Mouse (Mus musculus): ENCODE measurements around the gene Pdha2. TPM values are rescaled to one million over a fixed set of nuclear protein-coding genes. Genes with fewer than 3 reads are reported as not detected.

Pdha2 gene
- total RNA-seq (2021), result not detected
- long read RNA-seq, experiment 1, result 0 reads
- long read RNA-seq, experiment 2, result 0 reads

GRCm38 (mm10) chr3:141212255-141212654 lies at the start of gene Pdha2:
Pdha2 (minus strand) TSS chr3:141212355.
- DNase-seq, result no peak

DNA sequence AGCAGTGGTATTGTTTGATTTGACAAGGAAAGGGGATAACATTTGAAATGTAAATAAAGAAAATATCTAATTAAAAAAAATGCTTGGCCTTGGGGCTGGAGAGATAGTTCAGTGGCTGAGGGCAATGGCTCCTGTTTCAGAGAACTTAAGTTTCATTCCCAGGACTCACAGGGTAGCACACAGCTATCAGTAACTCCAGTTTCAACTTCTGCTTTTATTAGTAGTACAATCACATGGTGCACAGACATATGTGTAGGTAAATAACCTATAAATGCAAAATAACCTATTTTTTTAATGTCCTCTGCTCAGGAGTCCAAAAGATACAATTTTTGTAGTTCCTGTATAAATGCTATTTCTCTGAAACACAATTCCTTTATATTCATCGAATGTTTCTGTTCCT lies 48.4 kb upstream of the Pdha2 start:
- DNase-seq, result no peak

DNA sequence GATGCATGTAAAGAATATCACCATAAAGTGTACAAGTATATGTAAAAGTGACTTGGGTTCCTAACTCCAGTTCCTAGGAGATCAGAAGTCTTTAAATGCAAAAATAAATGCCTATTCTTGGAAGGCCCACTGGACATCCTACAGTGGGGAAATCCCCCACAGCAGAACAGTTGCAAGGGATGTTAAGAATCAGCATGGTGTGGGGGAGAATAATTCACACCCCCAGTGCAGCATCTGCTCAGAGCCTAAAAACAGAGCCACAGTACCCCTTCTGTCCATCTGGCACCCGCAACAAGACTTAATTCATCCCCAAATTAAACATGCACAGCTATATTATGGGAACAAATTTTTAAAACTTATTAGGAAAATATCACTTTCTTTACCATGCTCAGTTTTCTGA lies 39.3 kb upstream of the Pdha2 start:
- no peak for DNase-seq

DNA sequence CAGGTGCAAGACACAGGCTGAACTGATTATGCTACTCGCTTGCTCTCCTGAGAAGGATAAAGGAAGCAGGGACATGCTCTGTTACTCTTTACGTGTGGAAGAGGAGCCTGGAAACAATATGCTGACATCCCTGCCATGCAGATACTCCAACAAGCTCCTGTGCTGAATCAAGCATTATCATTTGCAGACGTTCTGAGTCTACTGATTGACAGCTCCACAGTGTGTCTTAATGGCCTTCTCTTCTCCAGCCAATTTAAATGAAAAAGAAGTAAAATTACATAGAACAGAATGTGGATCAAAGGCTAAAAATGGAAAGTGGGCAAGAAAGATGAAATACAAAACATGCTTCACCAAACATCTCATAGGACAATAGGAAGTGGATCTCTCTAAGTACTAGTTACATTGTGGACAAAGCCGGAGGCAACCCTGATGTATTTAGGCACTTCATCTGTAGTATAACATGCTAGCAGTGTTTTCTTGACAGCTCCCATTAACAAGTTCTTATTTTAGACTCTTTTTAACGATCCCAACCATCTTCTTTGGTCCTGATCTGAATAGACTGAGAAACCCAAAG lies 32.7 kb upstream of the Pdha2 start:
- no peak for DNase-seq

DNA sequence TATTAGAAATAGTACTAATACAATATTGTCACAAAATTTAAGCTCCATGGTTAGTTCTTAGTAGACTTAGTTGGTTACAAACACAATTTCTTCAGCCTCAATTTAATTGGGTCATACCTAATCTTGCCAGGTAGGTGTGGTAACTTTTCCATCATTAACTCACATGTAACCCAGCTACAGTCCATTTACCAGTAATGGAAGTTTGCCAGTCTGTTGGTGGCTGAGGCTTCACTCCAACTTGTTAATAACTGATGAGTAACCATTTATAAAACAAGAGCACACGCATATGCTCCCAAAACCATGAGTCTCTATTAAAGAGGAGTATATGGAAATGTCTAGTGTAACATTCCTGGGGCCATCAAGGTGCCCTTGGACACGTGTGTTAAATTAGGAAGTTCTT lies 25.9 kb upstream of the Pdha2 start:
- DNase-seq, result no peak

GRCm38 (mm10) chr3:141229148-141229547 lies 17.0 kb upstream of the Pdha2 start:
- DNase-seq, result no peak

GRCm38 (mm10) chr3:141222339-141222738 lies 10.2 kb upstream of the Pdha2 start:
- no peak for DNase-seq

DNA sequence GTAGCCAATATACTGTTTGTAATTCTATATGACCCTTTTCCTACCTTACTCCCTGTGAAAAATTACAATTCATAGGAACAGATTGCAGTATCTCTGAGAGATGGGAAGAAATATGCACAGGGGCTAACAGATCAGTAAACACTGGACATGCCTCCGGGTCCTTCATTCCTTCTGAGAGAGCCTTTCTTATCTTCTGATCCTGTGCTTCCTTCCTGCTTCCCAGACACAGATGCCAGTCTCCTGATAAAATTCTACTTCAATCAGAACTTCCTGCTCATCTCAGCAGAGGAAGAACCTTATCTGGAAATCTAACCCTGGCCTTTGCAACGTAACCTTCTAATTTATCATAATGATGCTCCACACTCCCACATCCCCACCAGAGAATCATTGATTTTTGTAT lies 6.4 kb upstream of the Pdha2 start:
- no peak for DNase-seq

GRCm38 (mm10) chr3:141216999-141217398 lies 4.8 kb upstream of the Pdha2 start:
- no peak for DNase-seq

GRCm38 (mm10) chr3:141216237-141216636 lies 4.1 kb upstream of the Pdha2 start:
- no peak for DNase-seq

- DNase-seq, result peak in 1 of 2 experiments; percentile 2
Observed at GRCm38 (mm10) chr3:141214789-141215188, 2.6 kb upstream of the Pdha2 start.

GRCm38 (mm10) chr3:141214197-141214596 lies 2.0 kb upstream of the Pdha2 start:
- DNase-seq, result no peak

DNA sequence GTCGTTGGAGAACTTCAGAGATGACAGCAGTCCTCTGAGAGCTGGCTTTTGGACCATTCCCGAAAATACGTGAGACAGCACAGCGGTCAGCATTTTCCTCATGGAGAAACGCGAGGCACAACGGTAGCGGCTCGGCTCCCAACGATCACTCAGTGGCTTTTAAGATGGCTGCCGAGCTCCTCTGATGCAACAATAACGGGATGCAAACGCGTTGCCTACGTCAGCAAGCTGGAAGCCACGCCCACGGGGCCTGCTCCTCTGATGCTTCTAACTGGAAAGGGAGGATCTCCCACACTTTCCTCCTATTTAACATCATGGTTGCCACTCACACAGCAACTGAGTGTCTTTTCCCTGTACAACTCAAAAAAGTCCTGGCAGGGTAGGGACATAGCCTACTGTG lies 511 bp downstream of the Pdha2 start:
- no peak for DNase-seq

DNA sequence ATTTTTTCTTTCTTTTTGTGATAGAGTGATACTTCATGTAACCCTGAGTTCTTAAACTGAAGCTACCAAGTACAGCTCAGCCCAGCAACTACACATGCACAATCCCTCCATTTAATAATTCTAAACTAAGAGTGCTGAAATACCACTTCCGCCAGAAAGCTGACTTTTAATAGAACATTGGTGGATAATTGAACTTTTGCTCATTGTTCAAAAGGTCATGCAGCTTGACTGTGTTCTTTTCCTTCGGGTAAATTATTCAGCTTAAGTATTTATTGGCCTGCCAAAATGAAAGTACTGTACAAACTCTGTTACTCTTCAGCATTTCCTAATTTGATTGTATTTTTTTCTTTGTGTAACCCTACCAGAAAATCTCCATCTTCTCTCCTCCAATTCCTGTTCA lies 10.4 kb downstream of the Pdha2 start:
- DNase-seq, result no peak

DNA sequence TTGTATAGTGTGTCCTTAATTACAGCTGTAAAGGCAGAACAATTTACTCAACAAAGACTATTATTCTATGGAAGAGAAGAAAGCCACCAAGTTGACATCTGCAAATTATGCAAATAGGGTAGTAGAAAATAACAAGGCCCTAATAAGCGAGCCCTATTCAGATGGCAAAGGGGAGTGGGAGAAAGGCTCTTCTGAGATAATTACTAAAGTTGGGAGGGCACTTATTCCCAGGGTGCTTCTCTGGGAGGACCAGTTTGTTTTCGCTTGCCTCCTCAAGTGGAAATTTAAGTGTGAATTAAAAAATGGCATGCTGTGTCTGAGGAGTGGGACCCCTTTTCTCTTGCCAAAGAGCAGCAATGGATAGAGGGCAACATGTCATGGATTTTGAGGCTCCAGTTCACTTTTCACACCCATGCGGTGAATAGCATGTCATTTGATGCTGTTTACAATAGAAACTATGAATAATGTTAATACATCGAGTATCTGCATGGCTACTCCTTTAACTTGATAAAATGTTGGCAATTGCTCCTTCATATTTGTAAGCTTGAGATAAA lies 14.8 kb downstream of the Pdha2 start:
- DNase-seq, result no peak

DNA sequence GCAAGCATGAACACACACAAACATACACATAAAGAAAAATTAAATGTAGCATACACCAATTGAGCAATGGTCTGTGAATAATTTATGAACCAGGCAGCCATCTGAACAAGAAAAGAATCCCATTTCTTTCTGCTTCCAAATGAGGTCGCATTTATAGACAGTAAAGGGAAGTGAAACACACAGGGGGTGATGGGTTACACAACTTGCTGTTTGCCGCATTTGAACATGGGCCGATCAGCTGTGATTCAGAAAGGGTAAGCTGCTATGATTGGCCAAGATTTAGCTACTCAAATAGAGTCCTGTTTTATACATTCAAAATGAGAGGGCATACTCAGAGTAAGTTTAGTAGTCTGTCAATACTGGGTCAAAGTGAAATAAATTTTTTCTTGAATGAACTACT lies 20.5 kb downstream of the Pdha2 start:
- DNase-seq, result no peak

- DNase-seq, result no peak
Observed at GRCm38 (mm10) chr3:141190429-141190828, 21.7 kb downstream of the Pdha2 start.

- DNase-seq, result no peak
Observed at GRCm38 (mm10) chr3:141160986-141161385, 51.2 kb downstream of the Pdha2 start.
